Mouse (Mus musculus): ENCODE measurements at regions not wholly inside any gene's neighbourhood (a gene's known extent, or its start where the extent isn't known, plus 50 kb on each side); places are given as distances from the start of the nearest gene placed in this dataset.
A peak's percentile ranks its signal among the peaks of the same experiment; 100 is the strongest.

DNA sequence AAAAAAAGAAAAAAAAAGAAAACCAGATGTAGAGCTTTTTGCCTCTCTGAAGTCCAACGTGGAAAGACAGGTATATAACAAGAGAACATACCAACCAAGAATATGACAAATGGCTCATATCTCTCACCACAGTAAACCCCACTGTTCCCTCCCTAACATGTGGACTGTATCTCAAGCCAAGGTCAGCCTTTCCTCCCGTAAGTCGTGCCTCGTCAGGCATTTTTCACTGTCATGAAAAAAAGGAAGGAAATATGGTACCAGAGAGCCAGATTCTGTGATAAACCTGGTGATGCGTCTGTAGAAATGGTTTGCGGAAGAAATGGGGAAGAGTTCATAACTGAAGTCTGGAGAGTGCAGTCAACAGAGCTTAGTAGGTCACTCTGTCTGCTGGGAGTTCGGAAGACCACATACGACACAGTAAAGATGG lies 185.7 kb downstream of the Rpap3 start:
- Histone ChIP-seq H3K4me3 (no peak overlapping the region), H3K4me1 (replicated peaks) (peaks cover 7% of the 10 kb centered on the region), H3K9ac (no peak overlapping the region), H3K27ac (replicated peaks) (no peak overlapping the region), H3K4me2 (no peak overlapping the region), H3K27me3 (no peaks in the 10 kb centered on the region), H3K9me3 (no peaks in the 10 kb centered on the region), H3K36me3 (no peaks in the 10 kb centered on the region)
- ATAC-seq (ENCODE audit: low read depth) = no peak
- WGBS = 90% methylated on average over 8 of the region's 8 CpGs

DNA sequence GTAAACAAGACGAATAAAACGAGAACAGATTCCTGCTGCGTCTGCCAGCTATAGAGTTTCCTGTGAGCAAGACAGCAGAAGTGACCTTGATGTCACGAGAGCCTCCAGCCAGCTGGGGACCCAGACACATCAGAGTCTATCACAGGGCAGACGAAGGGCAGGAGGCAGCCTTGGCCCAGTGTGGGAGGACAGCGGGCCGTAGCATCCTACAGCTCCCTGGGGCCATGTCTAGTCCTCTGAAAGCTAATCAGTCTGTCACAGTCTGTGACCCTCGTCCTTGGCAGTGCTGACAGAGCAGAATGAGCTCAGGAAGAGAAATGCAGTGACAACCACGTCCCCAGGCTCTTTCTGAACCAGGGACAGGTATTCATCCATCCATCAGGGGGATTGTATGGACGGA lies 187.7 kb downstream of the Rpap3 start:
- Histone ChIP-seq H3K9me3 (no peaks in the 10 kb centered on the region), H3K27me3 (no peaks in the 10 kb centered on the region), H3K27ac (replicated peaks) (peak overlapping the region; percentile 20; the same call in 1 of the 2 replicates), H3K4me3 (no peak overlapping the region), H3K4me1 (replicated peaks) (peaks cover 7% of the 10 kb centered on the region), H3K9ac (no peak overlapping the region), H3K36me3 (no peaks in the 10 kb centered on the region), H3K4me2 (no peak overlapping the region)
- WGBS = 51% methylated on average over 10 of the region's 10 CpGs
- peak; percentile 47; the same call in 1 of the 2 replicates for ATAC-seq (ENCODE audit: low read depth)

DNA sequence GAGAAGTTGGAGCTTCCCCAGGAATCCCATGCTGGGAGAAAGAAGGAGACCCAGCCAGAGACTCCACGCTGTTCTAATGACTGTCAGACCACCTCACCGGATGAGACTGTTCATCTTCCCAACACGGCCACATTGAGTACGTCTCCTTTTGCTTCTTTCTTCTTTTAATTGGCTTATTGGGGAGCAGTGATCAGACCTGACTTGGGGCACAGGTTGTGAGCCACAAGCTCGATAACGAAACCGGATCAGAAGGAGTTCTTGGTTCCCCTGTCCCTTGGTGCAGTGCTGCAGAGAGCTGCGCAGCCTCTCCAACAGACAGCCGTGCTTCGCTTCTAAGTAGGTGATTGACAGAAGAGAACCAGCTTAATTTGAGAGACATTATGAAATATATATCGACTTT lies 188.4 kb downstream of the Rpap3 start:
- no peaks in the 10 kb centered on the region for H3K9me3 ChIP-seq
- H3K4me2 ChIP-seq = no peak overlapping the region
- H3K27ac ChIP-seq (replicated peaks) = no peak overlapping the region
- H3K36me3 ChIP-seq = no peaks in the 10 kb centered on the region
- 90% methylated on average over 11 of the region's 11 CpGs for WGBS
- H3K4me3 ChIP-seq = no peak overlapping the region
- no peaks in the 10 kb centered on the region for H3K27me3 ChIP-seq
- no peak for ATAC-seq (ENCODE audit: low read depth)
- H3K9ac ChIP-seq = no peak overlapping the region
- peaks cover 7% of the 10 kb centered on the region for H3K4me1 ChIP-seq (replicated peaks)

DNA sequence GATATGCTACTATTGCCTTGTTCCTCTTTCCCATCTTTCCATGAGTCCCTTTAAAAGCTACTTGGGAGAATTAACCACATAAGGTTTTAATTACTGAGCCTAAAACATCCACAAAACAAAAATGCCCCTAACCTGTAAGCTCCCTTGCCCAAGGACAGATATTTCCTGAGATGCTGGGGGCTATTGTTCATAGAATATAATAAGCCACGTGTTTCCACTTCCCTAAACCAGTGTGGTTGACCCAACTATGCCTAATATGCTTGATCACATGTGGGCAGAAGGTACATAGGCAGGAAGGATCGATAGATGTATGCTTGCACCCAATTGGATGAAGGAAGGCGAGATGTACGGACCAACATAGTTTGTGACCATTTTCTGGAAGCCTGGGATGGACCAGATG lies 189.9 kb downstream of the Rpap3 start:
- 84% methylated on average over 4 of the region's 4 CpGs for WGBS
- no peak overlapping the region for H3K9ac ChIP-seq
- no peaks in the 10 kb centered on the region for H3K9me3 ChIP-seq
- no peaks in the 10 kb centered on the region for H3K36me3 ChIP-seq
- H3K4me2 ChIP-seq = no peak overlapping the region
- H3K27me3 ChIP-seq = no peaks in the 10 kb centered on the region
- peaks cover 7% of the 10 kb centered on the region for H3K4me1 ChIP-seq (replicated peaks)
- no peak overlapping the region for H3K4me3 ChIP-seq
- ATAC-seq (ENCODE audit: low read depth) = no peak
- H3K27ac ChIP-seq (replicated peaks) = no peak overlapping the region

DNA sequence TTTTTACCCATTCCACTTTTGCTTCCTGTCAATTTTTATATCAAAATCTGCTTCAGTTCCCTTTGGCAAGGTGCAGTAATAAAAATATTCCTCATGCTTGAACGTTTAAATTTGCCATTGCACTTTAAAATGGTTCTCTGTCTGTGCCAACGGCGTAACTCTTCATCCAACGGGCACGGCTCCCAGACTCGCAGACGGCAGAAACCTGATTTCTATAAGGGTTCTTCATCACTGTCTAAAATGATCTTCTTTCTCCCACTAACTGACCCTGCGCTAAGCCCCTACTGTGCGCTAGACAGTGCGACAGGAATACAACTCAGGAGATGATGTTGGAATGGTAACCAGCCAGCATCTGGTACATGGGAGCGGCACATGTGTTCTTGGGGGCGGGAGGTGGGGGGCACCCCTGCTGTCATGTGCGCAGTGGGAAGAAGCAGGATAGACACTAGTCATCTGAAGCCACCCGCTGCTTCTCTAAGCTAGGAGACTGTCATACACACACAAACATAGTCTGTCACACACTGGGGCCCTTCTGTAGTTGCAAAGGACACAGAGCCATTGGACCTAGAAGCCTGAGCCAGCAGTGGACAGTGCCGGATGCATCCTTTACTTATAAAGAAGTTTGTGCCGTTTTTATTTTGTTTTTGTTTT lies 197.8 kb downstream of the Rpap3 start:
- H3K4me3 ChIP-seq = no peak overlapping the region
- no peaks in the 10 kb centered on the region for H3K4me1 ChIP-seq (replicated peaks)
- WGBS = 88% methylated on average over 16 of the region's 16 CpGs
- H3K27me3 ChIP-seq = no peaks in the 10 kb centered on the region
- H3K27ac ChIP-seq (replicated peaks) = 0 out of 2 replicates have a peak overlapping the region, but pooled peaks have one; percentile 33
- no peak overlapping the region for H3K4me2 ChIP-seq
- no peaks in the 10 kb centered on the region; the same call in 1 of the 2 replicates for H3K9me3 ChIP-seq
- no peaks in the 10 kb centered on the region for H3K36me3 ChIP-seq
- no peak for ATAC-seq (ENCODE audit: low read depth)
- no peak overlapping the region for H3K9ac ChIP-seq

DNA sequence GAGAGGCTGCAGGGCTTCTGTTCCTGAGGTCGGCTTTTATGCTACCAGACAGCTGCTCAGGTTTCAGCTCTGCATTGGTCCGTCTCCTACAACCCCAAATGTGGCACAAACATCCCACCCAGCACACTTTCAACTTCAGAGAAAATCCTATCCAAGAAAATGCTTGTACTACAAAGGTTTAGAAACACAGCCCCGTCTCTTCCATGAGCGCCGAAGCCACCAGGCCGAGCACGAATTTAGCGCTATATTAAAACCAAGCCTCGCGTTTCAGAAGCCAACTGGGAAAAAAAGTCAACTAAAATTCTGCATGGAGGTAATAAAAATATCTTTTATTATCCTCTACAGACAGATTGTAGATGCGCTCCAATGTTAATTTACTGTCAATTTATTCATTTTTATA lies 198.4 kb downstream of the Rpap3 start:
- no peak overlapping the region for H3K4me3 ChIP-seq
- H3K9ac ChIP-seq = no peak overlapping the region
- no peak overlapping the region for H3K27ac ChIP-seq (replicated peaks)
- H3K9me3 ChIP-seq = no peaks in the 10 kb centered on the region; the same call in 1 of the 2 replicates
- H3K4me2 ChIP-seq = no peak overlapping the region
- H3K4me1 ChIP-seq (replicated peaks) = no peaks in the 10 kb centered on the region
- WGBS = 77% methylated on average over 11 of the region's 11 CpGs
- ATAC-seq (ENCODE audit: low read depth) = no peak
- no peaks in the 10 kb centered on the region for H3K36me3 ChIP-seq
- H3K27me3 ChIP-seq = no peaks in the 10 kb centered on the region

DNA sequence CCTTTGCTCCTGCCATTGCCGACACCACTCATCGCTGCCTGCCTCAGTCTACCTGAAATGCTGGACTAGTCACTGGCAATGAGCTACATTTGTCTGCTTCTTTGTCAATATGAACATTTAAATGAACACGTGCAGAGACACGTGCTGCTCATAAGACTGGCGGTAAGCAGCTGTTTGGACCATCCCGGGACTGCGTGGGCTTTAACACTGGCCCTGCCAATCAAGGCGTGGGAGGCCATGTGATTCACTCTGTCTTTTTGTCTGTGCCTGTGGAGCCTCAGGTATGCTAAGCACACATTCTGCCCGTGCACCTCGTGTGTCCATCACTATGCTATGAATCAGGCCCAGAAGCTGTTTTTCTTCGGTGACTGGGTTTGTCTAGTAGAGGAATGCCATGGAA lies 199.9 kb downstream of the Rpap3 start:
- no peaks in the 10 kb centered on the region for H3K4me1 ChIP-seq (replicated peaks)
- H3K27me3 ChIP-seq = no peaks in the 10 kb centered on the region
- ATAC-seq (ENCODE audit: low read depth) = no peak
- no peak overlapping the region for H3K27ac ChIP-seq (replicated peaks)
- no peak overlapping the region for H3K4me2 ChIP-seq
- H3K9me3 ChIP-seq = no peaks in the 10 kb centered on the region; the same call in 1 of the 2 replicates
- 90% methylated on average over 11 of the region's 11 CpGs for whole genome bisulfite sequencing
- H3K9ac ChIP-seq = no peak overlapping the region
- H3K36me3 ChIP-seq = no peaks in the 10 kb centered on the region
- H3K4me3 ChIP-seq = no peak overlapping the region

DNA sequence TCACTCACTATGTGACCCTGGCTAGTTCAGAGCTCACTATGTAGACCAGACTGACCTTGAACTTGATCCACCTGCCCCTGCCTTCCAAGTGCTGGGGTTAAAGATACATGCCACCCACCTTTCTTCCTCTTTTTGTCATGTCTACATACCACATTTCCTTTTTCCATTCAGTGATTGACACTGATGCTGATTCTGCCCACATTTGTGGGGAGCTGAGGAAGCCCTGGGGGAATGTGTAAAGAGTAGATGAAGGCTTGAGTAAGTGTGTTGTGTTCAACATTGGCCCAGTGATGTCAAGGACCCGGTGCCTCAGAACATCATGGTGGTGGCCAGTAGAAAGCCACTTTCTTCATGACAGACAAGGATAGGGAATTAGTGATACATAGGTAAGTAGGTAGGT lies 201.3 kb downstream of the Rpap3 start:
- Histone ChIP-seq H3K4me3 (no peak overlapping the region), H3K9ac (no peak overlapping the region), H3K4me1 (replicated peaks) (no peaks in the 10 kb centered on the region), H3K9me3 (no peaks in the 10 kb centered on the region), H3K4me2 (no peak overlapping the region), H3K36me3 (no peaks in the 10 kb centered on the region), H3K27me3 (no peaks in the 10 kb centered on the region), H3K27ac (replicated peaks) (no peak overlapping the region)
- no peak for ATAC-seq (ENCODE audit: low read depth)
- 95% methylated on average over 1 of the region's 1 CpGs for WGBS

DNA sequence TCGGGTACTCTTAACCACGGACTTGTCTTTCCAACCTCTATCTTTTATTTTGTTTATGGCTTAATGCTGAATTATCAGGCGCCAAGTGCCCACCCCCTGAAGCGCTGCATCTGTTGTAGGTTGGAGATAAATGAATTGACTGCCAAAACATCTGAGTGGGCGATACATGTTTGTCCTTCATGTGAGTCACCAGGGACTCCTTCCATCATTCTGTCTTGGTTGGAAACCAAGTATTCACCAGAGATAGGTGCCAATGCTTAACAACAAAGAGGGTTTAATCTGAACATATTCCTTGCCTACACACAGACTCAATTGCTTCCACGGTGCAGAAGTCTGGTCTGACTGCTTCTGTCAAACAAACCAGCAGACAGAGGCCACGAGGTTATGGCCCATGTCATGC lies 203.6 kb downstream of the Rpap3 start:
- Histone ChIP-seq H3K4me1 (replicated peaks) (no peaks in the 10 kb centered on the region), H3K4me3 (no peak overlapping the region), H3K9ac (no peak overlapping the region), H3K27ac (replicated peaks) (no peak overlapping the region), H3K4me2 (no peak overlapping the region), H3K27me3 (no peaks in the 10 kb centered on the region), H3K9me3 (no peaks in the 10 kb centered on the region), H3K36me3 (no peaks in the 10 kb centered on the region)
- 92% methylated on average over 7 of the region's 7 CpGs for WGBS
- ATAC-seq (ENCODE audit: low read depth) = no peak

DNA sequence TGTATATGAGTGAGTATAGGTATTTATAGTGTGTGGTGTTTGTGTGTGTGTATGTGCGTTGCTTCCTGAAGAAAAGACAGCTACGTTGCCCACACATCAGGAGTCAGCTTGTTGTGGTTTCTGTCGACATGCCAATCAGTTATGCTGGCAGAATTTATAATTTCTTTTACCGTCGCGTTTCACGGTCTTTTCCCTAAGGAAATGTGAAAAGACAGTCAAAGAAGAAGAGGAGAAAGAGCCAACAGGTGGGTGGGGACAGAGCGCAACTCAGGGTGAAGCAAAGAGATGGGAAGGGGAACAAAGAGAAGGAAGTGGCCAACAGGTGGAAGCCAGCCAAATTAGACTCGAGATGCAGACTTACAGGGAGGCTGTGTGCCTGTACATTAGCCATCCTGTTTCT lies 204.2 kb downstream of the Rpap3 start:
- Histone ChIP-seq H3K9me3 (no peaks in the 10 kb centered on the region), H3K27ac (replicated peaks) (no peak overlapping the region), H3K27me3 (no peaks in the 10 kb centered on the region), H3K4me3 (no peak overlapping the region), H3K4me1 (replicated peaks) (no peaks in the 10 kb centered on the region), H3K4me2 (no peak overlapping the region), H3K36me3 (no peaks in the 10 kb centered on the region), H3K9ac (no peak overlapping the region)
- no peak for ATAC-seq (ENCODE audit: low read depth)
- WGBS = 85% methylated on average over 9 of the region's 9 CpGs

DNA sequence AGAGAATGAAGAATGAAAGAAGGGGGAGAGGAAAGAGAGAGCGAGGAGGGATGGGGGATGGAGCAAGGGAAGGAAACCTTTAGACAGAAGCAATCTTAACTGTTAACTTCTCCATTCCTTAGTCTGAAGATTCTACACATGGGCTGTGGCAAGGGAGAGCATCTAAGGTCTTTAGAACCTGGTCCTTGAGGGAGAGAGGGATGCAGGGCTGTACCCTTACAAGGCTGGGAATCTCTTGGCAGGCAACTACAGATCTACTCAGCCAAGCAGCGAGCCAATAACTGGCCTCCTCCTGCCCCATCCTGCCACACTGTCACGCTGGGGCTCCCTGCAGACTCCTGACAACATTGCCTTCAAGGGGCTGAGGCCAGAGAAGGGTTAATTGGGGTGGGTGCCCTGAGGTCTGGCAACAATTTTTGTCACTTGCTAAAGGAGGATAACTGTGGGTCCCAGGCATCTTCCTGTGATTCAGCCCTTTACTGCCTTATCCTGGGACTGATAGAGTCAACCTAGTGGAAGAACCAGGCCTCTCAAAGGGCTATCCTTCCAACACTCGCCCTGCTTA lies 205.7 kb downstream of the Rpap3 start:
- no peaks in the 10 kb centered on the region for H3K4me1 ChIP-seq (replicated peaks)
- H3K4me2 ChIP-seq = no peak overlapping the region
- H3K27ac ChIP-seq (replicated peaks) = no peak overlapping the region
- H3K9me3 ChIP-seq = no peaks in the 10 kb centered on the region
- no peak overlapping the region for H3K9ac ChIP-seq
- H3K4me3 ChIP-seq = no peak overlapping the region
- H3K27me3 ChIP-seq = no peaks in the 10 kb centered on the region
- ATAC-seq (ENCODE audit: low read depth) = no peak
- no peaks in the 10 kb centered on the region for H3K36me3 ChIP-seq
- 83% methylated on average over 4 of the region's 4 CpGs for WGBS

DNA sequence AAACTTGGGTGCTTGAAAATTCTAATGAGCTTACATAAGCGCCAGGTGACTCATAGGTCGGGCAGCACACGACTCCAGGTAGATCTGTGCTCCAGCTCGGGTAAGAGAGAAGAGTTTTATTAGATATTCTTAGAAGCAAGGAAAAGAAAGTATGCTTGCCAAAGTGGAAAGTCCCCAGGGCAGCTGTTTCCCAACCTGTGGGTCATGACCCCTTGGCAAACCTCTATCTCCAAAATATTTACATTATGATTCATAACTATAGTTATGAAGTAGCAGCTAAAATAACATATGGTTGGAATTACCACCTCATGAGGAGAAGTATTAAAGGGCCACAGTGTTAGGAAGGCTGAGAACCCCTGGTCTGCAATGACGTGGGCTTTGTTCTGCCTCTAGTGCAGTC lies 206.4 kb downstream of the Rpap3 start:
- Histone ChIP-seq H3K27ac (replicated peaks) (no peak overlapping the region), H3K27me3 (no peaks in the 10 kb centered on the region), H3K9ac (no peak overlapping the region), H3K4me3 (no peak overlapping the region), H3K36me3 (no peaks in the 10 kb centered on the region), H3K4me1 (replicated peaks) (no peaks in the 10 kb centered on the region), H3K4me2 (no peak overlapping the region), H3K9me3 (no peaks in the 10 kb centered on the region; the same call in 1 of the 2 replicates)
- WGBS = 92% methylated on average over 5 of the region's 5 CpGs
- ATAC-seq (ENCODE audit: low read depth) = no peak

DNA sequence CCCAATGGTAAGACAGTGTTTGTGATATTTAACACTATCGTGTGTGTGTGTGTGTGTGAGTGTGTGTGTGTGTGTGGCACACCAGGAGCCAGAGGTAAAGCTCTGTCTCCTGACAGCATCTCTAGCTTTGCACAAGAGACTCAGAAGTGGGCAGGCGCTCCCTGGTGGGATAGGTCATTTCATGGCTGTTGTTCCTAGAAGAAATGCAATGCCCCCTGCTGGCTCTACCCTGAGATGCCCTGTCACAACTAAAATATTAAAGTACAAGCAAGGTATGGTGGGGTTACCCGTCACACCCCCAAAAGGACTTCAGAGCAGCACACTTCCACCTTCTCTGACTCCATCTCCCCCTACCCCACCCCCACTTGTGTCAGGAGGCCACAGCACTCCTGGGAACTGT lies 207.2 kb downstream of the Rpap3 start:
- Histone ChIP-seq H3K4me2 (no peak overlapping the region), H3K27me3 (no peaks in the 10 kb centered on the region), H3K27ac (replicated peaks) (no peak overlapping the region), H3K4me3 (no peak overlapping the region), H3K4me1 (replicated peaks) (no peaks in the 10 kb centered on the region), H3K9ac (no peak overlapping the region), H3K9me3 (no peaks in the 10 kb centered on the region; the same call in 1 of the 2 replicates), H3K36me3 (no peaks in the 10 kb centered on the region)
- 81% methylated on average over 3 of the region's 3 CpGs for WGBS
- no peak for ATAC-seq (ENCODE audit: low read depth)

All from neural tube, embryonic 13.5 days (tissue).